Mouse (Mus musculus) erythroblast, embryonic 14.5 days (primary cell): ENCODE measurements at regions not wholly inside any gene's neighbourhood (a gene's known extent, or its start where the extent isn't known, plus 50 kb on each side); places are given as distances from the start of the nearest gene placed in this dataset.

Experiments used
- H3K27me3 ChIP-seq: 2 replicates; pipeline ENCODE4 v1.6.1; 2012; ENCODE audit warnings: inconsistent platforms; ENCODE audit not compliant: control insufficient read depth
- H3K36me3 ChIP-seq: 2 replicates; pipeline ENCODE4 v1.6.1; 2012; ENCODE audit warnings: mild to moderate bottlenecking, inconsistent platforms; ENCODE audit not compliant: control insufficient read depth
- H3K4me1 ChIP-seq: 2 replicates; pipeline ENCODE4 v1.6.1; 2012; ENCODE audit warnings: inconsistent platforms; ENCODE audit not compliant: control insufficient read depth
- H3K4me3 ChIP-seq: replicated peaks from 2 replicates; pipeline ENCODE3; 2012; ENCODE audit warnings: moderate library complexity, mild to moderate bottlenecking, inconsistent platforms
- H3K9me3 ChIP-seq: 2 replicates; pipeline ENCODE4 v1.6.1; 2012; ENCODE audit warnings: low read length, inconsistent platforms, mixed read lengths; ENCODE audit not compliant: control insufficient read depth
- GATA1 ChIP-seq: IDR thresholded peaks from 2 replicates; pipeline ENCODE4 v1.6.1; 2012; ENCODE audit warnings: low read length, inconsistent platforms, mixed read lengths
- TAL1 ChIP-seq: IDR thresholded peaks from 3 replicates; pipeline ENCODE4 v1.6.1; 2012; ENCODE audit warnings: low read length, inconsistent platforms, mixed read lengths

DNA sequence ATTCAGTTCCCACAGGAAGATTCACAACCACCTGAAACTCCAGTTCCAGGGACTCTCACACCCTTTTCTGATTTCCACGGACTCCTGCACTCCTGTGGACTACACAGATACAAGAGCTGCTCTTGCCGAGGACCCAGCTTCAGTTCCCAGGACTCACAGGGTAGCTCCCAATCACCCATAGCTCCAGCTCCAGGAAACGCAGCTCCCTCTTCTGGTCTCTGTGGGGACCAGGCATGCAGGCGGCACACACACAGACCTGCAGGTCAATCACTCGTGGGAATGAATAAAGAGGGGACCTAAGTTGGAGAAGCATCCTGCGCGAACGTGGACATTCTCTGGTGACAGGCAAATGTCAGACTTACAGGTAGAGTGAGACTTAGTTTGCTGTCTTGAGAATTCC lies 214.3 kb upstream of the Rgma start:
- H3K27me3 ChIP-seq: no peaks in the 10 kb centered on the region
- H3K4me3 ChIP-seq: no peak overlapping the region
- TF ChIP-seq GATA1: no peak
- TF ChIP-seq TAL1: no peak
- no peaks in the 10 kb centered on the region for H3K36me3 ChIP-seq
- H3K4me1 ChIP-seq: no peaks in the 10 kb centered on the region
- peaks cover 11% of the 10 kb centered on the region for H3K9me3 ChIP-seq

- TF ChIP-seq TAL1 (no peak), GATA1 (no peak)
- H3K4me1 ChIP-seq: no peaks in the 10 kb centered on the region
- H3K27me3 ChIP-seq: no peaks in the 10 kb centered on the region
- no peak overlapping the region for H3K4me3 ChIP-seq
- H3K36me3 ChIP-seq: no peaks in the 10 kb centered on the region
- H3K9me3 ChIP-seq: peaks cover 15% of the 10 kb centered on the region
Measured at GRCm38 (mm10) chr7:73163687-73164086, 211.6 kb upstream of the Rgma start.

DNA sequence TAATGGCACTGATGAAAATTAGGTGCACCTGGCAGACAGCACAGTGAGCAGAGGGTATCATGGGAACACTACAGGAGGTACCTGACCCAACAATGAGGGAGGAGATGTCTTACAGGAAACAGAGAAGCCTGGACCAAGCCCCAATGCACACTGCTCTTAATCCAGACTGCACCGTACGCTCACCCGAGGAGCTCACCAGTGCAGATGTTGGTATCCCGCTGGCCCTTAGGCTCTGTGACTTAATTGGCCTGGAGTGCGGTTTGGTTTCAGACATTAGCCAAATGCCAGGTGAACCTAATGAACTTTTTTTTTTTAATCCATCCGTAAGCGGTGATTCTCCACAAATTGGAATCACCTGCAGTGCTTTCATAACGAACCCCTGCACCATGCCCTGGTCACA lies 209.8 kb upstream of the Rgma start:
- Histone ChIP-seq H3K4me3 (no peak overlapping the region), H3K27me3 (no peaks in the 10 kb centered on the region), H3K4me1 (no peaks in the 10 kb centered on the region), H3K9me3 (peaks cover 15% of the 10 kb centered on the region), H3K36me3 (no peaks in the 10 kb centered on the region)
- TF ChIP-seq TAL1 (no peak), GATA1 (no peak)

- no peak overlapping the region for H3K4me3 ChIP-seq
Measured at GRCm38 (mm10) chr7:73169416-73169815, 205.9 kb upstream of the Rgma start.

DNA sequence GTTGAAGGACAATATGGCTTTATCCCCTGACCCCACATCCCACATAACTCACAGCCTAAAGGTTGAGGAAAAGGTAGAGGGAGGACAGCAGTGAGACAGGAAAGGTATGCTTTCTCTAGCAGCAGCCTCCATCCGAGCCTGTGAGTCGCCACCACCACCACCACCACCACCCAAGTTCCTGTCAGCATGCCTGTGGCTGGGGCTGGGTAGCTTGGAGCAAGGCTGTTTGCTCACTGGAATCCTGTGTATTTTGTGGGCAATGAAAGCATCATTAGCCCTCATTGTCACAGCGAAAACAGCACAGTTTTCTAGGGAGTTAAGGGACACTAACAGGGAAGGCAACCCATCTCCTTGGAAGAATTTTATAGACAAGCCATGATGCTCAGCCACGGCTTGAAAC lies 202.7 kb upstream of the Rgma start:
- Histone ChIP-seq H3K4me3 (no peak overlapping the region), H3K4me1 (no peaks in the 10 kb centered on the region), H3K9me3 (peaks cover 7% of the 10 kb centered on the region), H3K27me3 (no peaks in the 10 kb centered on the region), H3K36me3 (no peaks in the 10 kb centered on the region)
- TF ChIP-seq TAL1 (no peak), GATA1 (no peak)

More at GRCm38 (mm10) chr7:73169416-73169815, 205.9 kb upstream of the Rgma start:
- Histone ChIP-seq H3K36me3 (no peaks in the 10 kb centered on the region), H3K27me3 (no peaks in the 10 kb centered on the region), H3K4me1 (no peaks in the 10 kb centered on the region), H3K9me3 (peaks cover 7% of the 10 kb centered on the region)
- no peak for TF ChIP-seq GATA1
- TF ChIP-seq TAL1: no peak

DNA sequence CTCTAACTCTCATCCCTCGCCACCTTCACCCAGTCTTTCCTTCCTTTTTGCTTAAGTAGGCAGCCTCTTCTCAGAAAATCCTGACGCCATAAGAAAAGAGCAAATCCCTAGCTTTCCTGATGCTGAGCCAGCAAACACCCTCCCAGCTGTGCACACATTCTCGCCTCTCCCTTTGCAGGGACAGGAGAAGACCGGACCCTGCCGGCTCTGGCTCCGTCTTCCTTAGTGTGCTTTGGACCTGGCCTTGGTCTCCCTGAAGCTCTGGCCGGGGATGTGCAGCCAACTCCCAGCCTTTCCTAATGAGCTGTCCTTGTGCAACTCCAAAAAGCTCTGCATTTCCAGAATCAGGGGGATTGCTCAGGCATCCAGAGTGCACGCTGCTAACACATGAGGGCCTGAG lies 191.5 kb upstream of the Rgma start:
- Histone ChIP-seq H3K4me3 (no peak overlapping the region), H3K4me1 (no peaks in the 10 kb centered on the region), H3K36me3 (no peaks in the 10 kb centered on the region), H3K27me3 (no peaks in the 10 kb centered on the region), H3K9me3 (peaks cover 22% of the 10 kb centered on the region)
- TF ChIP-seq GATA1 (no peak), TAL1 (no peak)

DNA sequence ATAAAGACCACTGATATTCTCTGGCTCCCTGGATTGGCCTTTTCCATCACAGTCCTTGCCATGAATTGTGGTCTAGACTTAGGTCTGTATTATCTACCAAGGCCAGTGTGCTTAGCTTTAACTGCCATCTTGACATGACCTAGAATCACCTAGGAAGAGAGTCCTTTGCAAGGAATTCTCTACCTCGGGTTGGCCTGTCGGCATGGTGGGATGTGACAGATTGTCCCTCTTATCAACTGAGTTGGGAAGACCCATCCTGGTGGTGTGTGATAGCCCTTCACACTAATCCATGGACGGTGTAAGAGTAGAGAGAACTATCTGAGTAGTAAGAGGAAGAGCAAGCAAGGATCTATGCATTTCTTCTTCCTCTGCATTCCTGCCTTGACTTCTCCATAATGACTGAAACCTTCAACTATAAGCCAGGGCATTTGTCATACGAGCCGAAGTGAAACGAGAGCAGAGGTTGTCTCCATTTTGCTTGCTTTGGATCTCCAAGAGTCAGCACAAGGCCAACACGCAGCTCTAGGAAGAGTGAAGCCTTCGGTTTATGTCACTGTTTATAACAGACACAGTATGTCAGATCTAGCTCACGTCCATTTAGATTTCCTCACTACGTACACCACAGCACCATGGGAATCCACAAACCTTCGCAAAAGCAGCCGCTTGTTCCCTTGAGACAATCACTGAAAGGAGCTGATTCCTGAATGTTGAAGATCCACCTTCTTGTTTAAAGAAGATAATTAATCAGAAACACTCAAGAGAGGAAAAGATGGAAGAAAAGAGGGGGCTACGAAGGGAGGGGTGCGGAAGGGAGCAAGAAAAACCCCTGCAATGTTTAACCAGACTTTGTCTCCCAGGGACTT lies 190.9 kb upstream of the Rgma start:
- no peaks in the 10 kb centered on the region for H3K36me3 ChIP-seq
- H3K4me1 ChIP-seq: no peaks in the 10 kb centered on the region
- TF ChIP-seq GATA1 (no peak), TAL1 (no peak)
- H3K4me3 ChIP-seq: no peak overlapping the region
- peaks cover 22% of the 10 kb centered on the region for H3K9me3 ChIP-seq
- H3K27me3 ChIP-seq: no peaks in the 10 kb centered on the region

GRCm38 (mm10) chr7:73185071-73185531 lies 190.2 kb upstream of the Rgma start:
- no peaks in the 10 kb centered on the region for H3K27me3 ChIP-seq
- peaks cover 22% of the 10 kb centered on the region for H3K9me3 ChIP-seq
- TF ChIP-seq TAL1: no peak
- H3K36me3 ChIP-seq: no peaks in the 10 kb centered on the region
- H3K4me3 ChIP-seq: no peak overlapping the region
- no peaks in the 10 kb centered on the region for H3K4me1 ChIP-seq

DNA sequence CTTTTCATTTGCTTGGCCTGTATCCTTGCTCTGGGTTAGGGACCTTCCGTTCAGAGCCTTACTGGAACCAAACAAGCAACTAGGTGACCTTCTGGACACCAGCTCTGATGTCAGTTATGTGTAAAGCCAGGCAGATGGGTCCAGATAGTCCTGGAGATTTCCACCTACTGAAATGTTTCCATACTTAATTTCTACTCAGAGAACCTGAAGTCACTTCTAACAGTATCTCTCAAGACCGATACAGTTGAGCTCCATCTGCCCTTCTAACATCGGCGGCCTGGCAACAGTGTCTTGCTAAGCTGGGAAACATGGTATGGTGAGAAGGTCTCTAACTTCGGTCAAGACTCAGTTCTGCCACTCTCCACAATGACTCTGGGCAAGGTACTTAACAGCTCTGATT lies 189.7 kb upstream of the Rgma start:
- TF ChIP-seq GATA1 (no peak), TAL1 (no peak)
- Histone ChIP-seq H3K4me1 (no peaks in the 10 kb centered on the region), H3K36me3 (no peaks in the 10 kb centered on the region), H3K27me3 (no peaks in the 10 kb centered on the region), H3K9me3 (peaks cover 22% of the 10 kb centered on the region), H3K4me3 (no peak overlapping the region)
